Mouse (Mus musculus): ENCODE measurements at regions not wholly inside any gene's neighbourhood (a gene's known extent, or its start where the extent isn't known, plus 50 kb on each side); places are given as distances from the start of the nearest gene placed in this dataset.

GRCm38 (mm10) chr10:9071630-9072029 lies 185.8 kb upstream of the Sash1 start:
- TF ChIP-seq MAX (IDR thresholded peaks at IDR 0.05; ENCODE audit: low read depth) (no peak), USF1 (IDR thresholded peaks at IDR 0.05; ENCODE audit: low read depth) (no peak), TCF12 (IDR thresholded peaks at IDR 0.05; ENCODE audit: insufficient read depth, poor library complexity, severe bottlenecking) (no peak), POLR2A (IDR thresholded peaks at IDR 0.05; ENCODE audit: insufficient read length, low read depth) (no peak), E2F4 (IDR thresholded peaks at IDR 0.05; ENCODE audit: insufficient read depth) (no peak), SRF (IDR thresholded peaks at IDR 0.05; ENCODE audit: control insufficient read depth, insufficient read length, low read depth) (no peak), CEBPB (IDR thresholded peaks at IDR 0.05; ENCODE audit: insufficient read depth, poor library complexity, severe bottlenecking) (no peak), POLR2AphosphoS2 (IDR thresholded peaks at IDR 0.05; ENCODE audit: insufficient read length, low read depth) (no peak), TCF3 (IDR thresholded peaks at IDR 0.05; ENCODE audit: insufficient read length, low read depth) (no peak)
